Mouse (Mus musculus): ENCODE data around the gene Gpr156. TPM values are rescaled to one million over a fixed set of nuclear protein-coding genes. Genes with fewer than 3 reads are reported as not detected.

The Gpr156 gene
- polyA plus RNA-seq, 1 experiment from 2014 or later: 0.18 TPM

GRCm38 (mm10) chr16:37926087-37926486 is 9.8 kb downstream of the Gpr156 start:
- WGBS: 64% methylated on average over 7 of the region's 7 CpGs
- Histone ChIP-seq H3K27ac (no peak overlapping the region), H3K4me1 (no peaks in the 10 kb centered on the region), H3K9ac (no peak overlapping the region), H3K4me3 (replicated peaks) (no peak overlapping the region), H3K9me3 (no peaks in the 10 kb centered on the region), H3K4me2 (no peak overlapping the region), H3K36me3 (no peaks in the 10 kb centered on the region), H3K27me3 (replicated peaks) (no peaks in the 10 kb centered on the region)
- ATAC-seq (ENCODE audit: insufficient read depth, low FRiP score, low read depth): no peak

DNA sequence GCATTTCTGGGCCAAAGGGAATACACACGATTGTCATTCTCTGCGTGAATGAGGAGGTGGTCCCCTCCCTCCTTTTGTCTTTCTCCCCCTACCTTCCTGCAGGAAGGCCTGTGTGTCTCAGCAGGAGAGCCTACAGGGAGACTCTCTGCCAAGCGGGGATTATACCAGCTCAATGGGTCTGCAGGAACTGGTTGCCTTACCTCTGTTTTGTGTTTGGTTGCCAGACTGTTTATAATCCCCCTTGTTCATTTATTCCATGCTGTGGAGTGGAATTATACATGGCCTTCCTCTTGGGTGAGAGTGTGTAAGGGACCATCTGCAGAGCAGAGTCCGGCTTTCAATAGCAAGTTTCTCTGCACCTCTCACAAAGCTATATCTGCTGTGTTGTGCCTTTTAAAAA is 10.8 kb downstream of the Gpr156 start:
- ATAC-seq (ENCODE audit: insufficient read depth, low FRiP score, low read depth): no peak
- no peak overlapping the region for H3K4me2 ChIP-seq
- H3K27me3 ChIP-seq (replicated peaks): no peaks in the 10 kb centered on the region
- no peaks in the 10 kb centered on the region for H3K4me1 ChIP-seq
- no peaks in the 10 kb centered on the region for H3K36me3 ChIP-seq
- H3K27ac ChIP-seq: no peak overlapping the region
- WGBS: 53% methylated on average over 4 of the region's 4 CpGs
- H3K9ac ChIP-seq: no peak overlapping the region
- H3K4me3 ChIP-seq (replicated peaks): no peak overlapping the region
- H3K9me3 ChIP-seq: no peaks in the 10 kb centered on the region

DNA sequence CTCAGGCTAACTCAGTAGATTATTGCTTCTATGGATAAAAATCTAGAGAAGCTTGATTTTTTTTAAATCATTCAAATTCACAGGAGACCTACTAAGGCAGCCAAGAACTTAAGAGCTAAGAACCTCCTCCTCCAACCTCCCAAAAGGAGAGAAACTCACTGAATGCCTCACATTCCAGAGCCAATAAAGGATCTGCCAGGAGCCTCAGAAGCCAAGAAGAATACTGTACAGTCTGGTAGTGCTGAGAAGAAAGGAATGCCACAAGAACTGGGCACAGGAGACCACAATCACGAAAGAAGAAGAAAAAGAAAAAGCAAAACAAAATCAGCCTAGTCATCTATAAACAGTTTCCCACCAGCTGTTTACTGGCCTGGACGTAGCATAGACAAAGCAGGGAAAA is 12.7 kb downstream of the Gpr156 start:
- Histone ChIP-seq H3K9me3 (no peaks in the 10 kb centered on the region), H3K4me1 (no peaks in the 10 kb centered on the region), H3K9ac (no peak overlapping the region), H3K27ac (no peak overlapping the region), H3K4me2 (no peak overlapping the region), H3K4me3 (replicated peaks) (no peak overlapping the region), H3K27me3 (replicated peaks) (no peaks in the 10 kb centered on the region), H3K36me3 (no peaks in the 10 kb centered on the region)
- no peak for ATAC-seq (ENCODE audit: insufficient read depth, low FRiP score, low read depth)
- WGBS: 60% methylated on average over 2 of the region's 2 CpGs

- H3K4me2 ChIP-seq: no peak overlapping the region
- 90% methylated on average over 2 of the region's 2 CpGs for WGBS
- no peak overlapping the region for H3K4me3 ChIP-seq (replicated peaks)
- H3K27me3 ChIP-seq (replicated peaks): no peaks in the 10 kb centered on the region
- no peak overlapping the region for H3K9ac ChIP-seq
- H3K27ac ChIP-seq: no peak overlapping the region
- H3K36me3 ChIP-seq: no peaks in the 10 kb centered on the region
- no peaks in the 10 kb centered on the region for H3K9me3 ChIP-seq
- ATAC-seq (ENCODE audit: insufficient read depth, low FRiP score, low read depth): no peak
- H3K4me1 ChIP-seq: no peaks in the 10 kb centered on the region
Observed at GRCm38 (mm10) chr16:37929626-37930025, 13.3 kb downstream of the Gpr156 start.

GRCm38 (mm10) chr16:37934932-37935331 is 18.6 kb downstream of the Gpr156 start:
- Histone ChIP-seq H3K4me2 (no peak overlapping the region), H3K36me3 (no peaks in the 10 kb centered on the region), H3K4me3 (replicated peaks) (no peak overlapping the region), H3K9ac (no peak overlapping the region), H3K4me1 (no peaks in the 10 kb centered on the region), H3K9me3 (no peaks in the 10 kb centered on the region), H3K27ac (no peak overlapping the region), H3K27me3 (replicated peaks) (no peaks in the 10 kb centered on the region)
- WGBS: 89% methylated on average over 2 of the region's 2 CpGs
- ATAC-seq (ENCODE audit: insufficient read depth, low FRiP score, low read depth): no peak

GRCm38 (mm10) chr16:37937276-37937675 is 21.0 kb downstream of the Gpr156 start:
- no peaks in the 10 kb centered on the region for H3K4me1 ChIP-seq
- no peaks in the 10 kb centered on the region for H3K9me3 ChIP-seq
- H3K9ac ChIP-seq: no peak overlapping the region
- H3K4me3 ChIP-seq (replicated peaks): no peak overlapping the region
- no peak for ATAC-seq (ENCODE audit: insufficient read depth, low FRiP score, low read depth)
- H3K27me3 ChIP-seq (replicated peaks): no peaks in the 10 kb centered on the region
- H3K36me3 ChIP-seq: no peaks in the 10 kb centered on the region
- 71% methylated on average over 8 of the region's 8 CpGs for WGBS
- no peak overlapping the region for H3K27ac ChIP-seq
- H3K4me2 ChIP-seq: no peak overlapping the region

DNA sequence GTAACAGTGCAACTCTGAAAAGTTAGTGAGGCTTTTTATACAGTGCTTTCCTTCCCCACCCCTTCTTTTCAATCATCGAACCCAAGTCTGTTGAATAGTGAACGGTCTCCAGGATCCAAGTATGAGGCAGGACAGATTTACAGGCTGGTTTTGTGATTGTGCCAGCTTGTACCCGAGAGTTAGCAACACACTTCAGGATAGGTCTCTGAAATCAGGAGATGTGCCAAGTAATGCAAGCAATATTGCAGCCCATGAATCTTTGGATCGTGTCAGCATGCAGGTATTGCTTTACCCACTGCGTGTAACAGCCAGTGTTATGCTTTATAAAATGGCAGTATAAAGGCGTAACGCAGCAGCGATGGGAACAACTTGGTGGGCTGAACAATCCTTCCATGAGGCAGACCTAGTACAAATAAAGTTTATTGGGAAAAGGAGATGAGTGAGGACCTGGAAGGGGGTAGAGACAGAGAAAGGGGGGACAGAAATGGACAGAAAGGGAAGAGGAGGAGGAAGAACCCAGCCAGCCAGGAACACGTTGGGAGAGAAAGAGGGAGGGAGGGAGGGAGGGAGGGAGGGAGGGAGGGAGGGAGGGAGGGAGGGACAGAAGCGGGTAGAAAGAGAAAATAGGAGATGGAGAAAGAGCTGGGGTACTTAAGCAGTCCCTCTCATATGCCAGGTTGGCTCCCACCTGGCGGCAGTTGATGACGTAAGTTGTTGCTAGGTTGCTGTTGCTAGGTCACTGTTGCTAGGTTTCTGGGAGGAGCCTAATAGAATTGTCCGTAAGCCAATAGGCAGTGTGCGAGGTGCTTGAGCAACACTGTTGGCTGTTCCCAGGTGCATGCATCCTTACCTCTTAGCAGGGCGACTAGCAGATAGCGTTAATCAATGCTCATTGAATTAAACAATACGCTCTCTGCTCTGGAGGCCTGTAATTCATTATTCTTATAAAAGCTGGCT is 22.1 kb downstream of the Gpr156 start:
- WGBS: 54% methylated on average over 16 of the region's 17 CpGs
- H3K4me1 ChIP-seq: no peaks in the 10 kb centered on the region
- no peaks in the 10 kb centered on the region for H3K27me3 ChIP-seq (replicated peaks)
- no peaks in the 10 kb centered on the region for H3K36me3 ChIP-seq
- no peak overlapping the region for H3K4me2 ChIP-seq
- H3K9me3 ChIP-seq: no peaks in the 10 kb centered on the region
- H3K9ac ChIP-seq: no peak overlapping the region
- peak; percentile 53; the same call in 1 of the 2 replicates for ATAC-seq (ENCODE audit: insufficient read depth, low FRiP score, low read depth)
- H3K4me3 ChIP-seq (replicated peaks): no peak overlapping the region
- no peak overlapping the region for H3K27ac ChIP-seq

GRCm38 (mm10) chr16:37939082-37939863 is 23.0 kb downstream of the Gpr156 start:
- H3K9ac ChIP-seq: no peak overlapping the region
- H3K4me1 ChIP-seq: no peaks in the 10 kb centered on the region
- no peak overlapping the region for H3K4me3 ChIP-seq (replicated peaks)
- H3K4me2 ChIP-seq: no peak overlapping the region
- ATAC-seq (ENCODE audit: insufficient read depth, low FRiP score, low read depth): no peak
- H3K27ac ChIP-seq: no peak overlapping the region
- H3K36me3 ChIP-seq: no peaks in the 10 kb centered on the region
- H3K27me3 ChIP-seq (replicated peaks): no peaks in the 10 kb centered on the region
- no peaks in the 10 kb centered on the region for H3K9me3 ChIP-seq
- WGBS: 66% methylated on average over 11 of the region's 11 CpGs

- Histone ChIP-seq H3K9me3 (no peaks in the 10 kb centered on the region), H3K27ac (no peak overlapping the region), H3K4me3 (replicated peaks) (no peak overlapping the region), H3K27me3 (replicated peaks) (no peaks in the 10 kb centered on the region), H3K9ac (no peak overlapping the region), H3K36me3 (no peaks in the 10 kb centered on the region), H3K4me2 (no peak overlapping the region), H3K4me1 (no peaks in the 10 kb centered on the region)
- ATAC-seq (ENCODE audit: insufficient read depth, low FRiP score, low read depth): no peak
- 73% methylated on average over 10 of the region's 10 CpGs for WGBS
Observed at GRCm38 (mm10) chr16:37940291-37940690, 24.0 kb downstream of the Gpr156 start.

- no peak for ATAC-seq (ENCODE audit: insufficient read depth, low FRiP score, low read depth)
- Histone ChIP-seq H3K27me3 (replicated peaks) (no peaks in the 10 kb centered on the region), H3K9ac (no peak overlapping the region), H3K4me3 (replicated peaks) (no peak overlapping the region), H3K36me3 (no peaks in the 10 kb centered on the region), H3K4me1 (no peaks in the 10 kb centered on the region), H3K4me2 (no peak overlapping the region), H3K9me3 (no peaks in the 10 kb centered on the region), H3K27ac (no peak overlapping the region)
- WGBS: 44% methylated on average over 2 of the region's 2 CpGs
Observed at GRCm38 (mm10) chr16:37943701-37944100, 27.4 kb downstream of the Gpr156 start.

- Histone ChIP-seq H3K27me3 (replicated peaks) (no peaks in the 10 kb centered on the region), H3K36me3 (no peaks in the 10 kb centered on the region), H3K9me3 (no peaks in the 10 kb centered on the region), H3K4me2 (no peak overlapping the region), H3K9ac (no peak overlapping the region), H3K27ac (no peak overlapping the region), H3K4me1 (no peaks in the 10 kb centered on the region), H3K4me3 (replicated peaks) (no peak overlapping the region)
- ATAC-seq (ENCODE audit: insufficient read depth, low FRiP score, low read depth): no peak
- WGBS: 66% methylated on average over 8 of the region's 8 CpGs
Observed at GRCm38 (mm10) chr16:37945031-37945796, 28.9 kb downstream of the Gpr156 start.
